Mouse (Mus musculus) neural tube, embryonic 11.5 days (tissue): Measurements from ENCODE around the gene Ankrd22. TPM values are rescaled to one million over a fixed set of nuclear protein-coding genes. Genes with fewer than 3 reads are reported as not detected.

Experiments
- ATAC-seq: fragments of 200-750 bp; cut with Nextera tagmentation; 2 replicates; pipeline ENCODE4 v1.8.0; 2017; ENCODE audit warnings: moderate number of reproducible peaks, mild to moderate bottlenecking, moderate TSS enrichment, moderate library complexity; ENCODE audit not compliant: insufficient read depth, low FRiP score, low TSS enrichment
- DNase-seq: peaks from one replicate; pipeline ENCODE4 v3.0.0-alpha.2; 2015; ENCODE audit warnings: low spot score
- H3K27ac ChIP-seq: fragments of 300-500 bp; sonication (generic); 2 replicates; pipeline ENCODE4 v1.5.1; 2014; ENCODE audit warnings: low read depth, mild to moderate bottlenecking, low read length
- H3K27me3 ChIP-seq: fragments of 300-500 bp; sonication (generic); 2 replicates; pipeline ENCODE4 v1.6.1; 2014; ENCODE audit warnings: mild to moderate bottlenecking, low read length, mixed read lengths; ENCODE audit not compliant: control insufficient read depth, insufficient read depth
- H3K36me3 ChIP-seq: fragments of 300-500 bp; sonication (generic); 2 replicates; pipeline ENCODE4 v1.6.1; 2014; ENCODE audit warnings: mild to moderate bottlenecking, low read length, moderate library complexity, mixed read lengths; ENCODE audit not compliant: control insufficient read depth, insufficient read depth
- H3K4me1 ChIP-seq: fragments of 300-500 bp; sonication (generic); 2 replicates; pipeline ENCODE4 v1.6.1; 2014; ENCODE audit warnings: low read length, mixed read lengths; ENCODE audit not compliant: control insufficient read depth, insufficient read depth
- H3K4me2 ChIP-seq: fragments of 300-500 bp; sonication (generic); 2 replicates; pipeline ENCODE4 v1.6.1; 2014; ENCODE audit warnings: low read depth, mild to moderate bottlenecking, moderate library complexity
- H3K4me3 ChIP-seq: fragments of 300-500 bp; sonication (generic); 2 replicates; pipeline ENCODE4 v1.5.1; 2014; ENCODE audit warnings: low read depth, low read length
- H3K9ac ChIP-seq: fragments of 300-500 bp; sonication (generic); 2 replicates; pipeline ENCODE4 v1.6.1; 2014; ENCODE audit warnings: mild to moderate bottlenecking, low read length
- H3K9me3 ChIP-seq: fragments of 300-500 bp; sonication (generic); 2 replicates; pipeline ENCODE4 v1.6.1; 2016; ENCODE audit warnings: low read length; ENCODE audit not compliant: control insufficient read depth
- WGBS: fragments of 180-500 bp; shearing (Covaris S2); extraction: QIAGEN DNeasy Blood & Tissue Kit; methylation state at CpG from one replicate; pipeline ENCODE4 v1.1.7; 2014; 5-methylcytosine and 5-hydroxymethylcytosine counted together
- polyA plus RNA-seq: library from polyadenylated mRNA; unstranded; fragments of >200 nt; fragmentation: Nextera tagmentation; extraction: Ambion mirVana; gene quantifications from 2 replicates; pipeline ENCODE4 v1.2.1, GENCODE M21; 2014

The Ankrd22 gene
- polyA plus RNA-seq, 1 experiment from 2014 or later = 0.13 TPM

DNA sequence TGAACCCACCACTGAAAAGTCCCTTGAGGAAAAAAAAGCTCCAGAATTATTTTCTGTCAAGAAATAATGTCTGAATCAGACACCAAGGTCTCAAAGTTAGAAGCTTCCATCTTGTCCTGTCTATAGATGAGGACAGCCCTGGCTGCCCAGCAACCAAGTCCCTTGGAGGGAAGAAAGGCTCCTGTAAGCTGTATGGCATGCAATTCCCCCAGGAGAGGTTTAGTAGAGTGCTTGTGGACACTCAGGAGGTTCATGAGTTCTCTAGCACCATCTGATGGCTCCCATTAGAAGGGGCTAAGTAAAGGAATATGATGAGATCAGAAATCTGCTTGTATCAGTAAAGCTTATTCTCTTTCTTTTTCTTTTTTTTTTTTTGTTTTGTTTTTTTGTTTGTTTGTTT is 3.3 kb upstream of the Ankrd22 start:
- H3K9ac ChIP-seq = no peak overlapping the region
- H3K27me3 ChIP-seq = no peaks in the 10 kb centered on the region
- no peak overlapping the region for H3K4me3 ChIP-seq
- no peak for ATAC-seq
- H3K4me1 ChIP-seq = no peaks in the 10 kb centered on the region
- H3K36me3 ChIP-seq = no peaks in the 10 kb centered on the region
- H3K4me2 ChIP-seq = no peak overlapping the region
- H3K9me3 ChIP-seq = no peaks in the 10 kb centered on the region
- DNase-seq = no peak
- no peak overlapping the region for H3K27ac ChIP-seq

DNA sequence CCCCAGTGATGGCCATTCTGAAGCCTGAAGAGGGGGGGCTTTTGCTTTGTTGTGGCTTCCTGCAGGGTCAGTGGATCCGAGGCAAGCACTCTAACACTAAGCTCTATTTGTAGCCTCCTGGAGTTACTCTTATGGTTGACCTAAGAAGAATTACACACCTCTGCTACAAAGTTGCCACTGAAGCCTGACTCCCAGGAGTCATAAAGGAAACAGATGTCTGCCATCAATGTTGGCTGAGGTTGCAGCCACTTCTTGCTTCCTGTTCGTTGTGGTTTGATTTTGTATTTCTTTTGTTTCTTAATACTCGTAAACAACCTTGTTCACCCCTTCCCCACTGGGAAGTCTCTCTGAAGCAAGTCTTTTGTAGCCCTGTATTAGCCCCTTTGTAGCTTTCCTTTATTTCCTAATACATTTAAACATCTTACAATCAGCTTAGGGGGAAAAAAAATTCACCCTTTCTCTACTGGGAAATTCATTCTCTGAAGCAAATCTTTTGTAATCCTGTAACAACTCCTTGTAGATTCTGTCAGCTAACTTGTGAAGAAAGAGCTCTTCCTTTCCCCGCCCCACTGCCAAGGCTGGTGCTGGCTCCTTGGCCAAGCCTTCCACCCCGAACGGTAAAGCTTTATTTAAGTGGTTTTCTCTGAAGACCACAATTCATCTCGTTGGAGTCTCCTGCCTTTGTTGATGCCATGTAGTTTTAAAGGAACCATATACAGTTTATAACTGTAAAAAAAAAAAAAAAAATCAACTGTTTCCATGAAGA is 2.2 kb upstream of the Ankrd22 start:
- no peak overlapping the region for H3K4me3 ChIP-seq
- 42% methylated on average over 7 of the region's 7 CpGs for WGBS
- H3K9me3 ChIP-seq = no peaks in the 10 kb centered on the region
- H3K9ac ChIP-seq = no peak overlapping the region
- H3K27me3 ChIP-seq = no peaks in the 10 kb centered on the region
- H3K27ac ChIP-seq = no peak overlapping the region
- H3K4me2 ChIP-seq = no peak overlapping the region
- H3K36me3 ChIP-seq = no peaks in the 10 kb centered on the region
- H3K4me1 ChIP-seq = no peaks in the 10 kb centered on the region
- DNase-seq (no peak), ATAC-seq (no peak)

DNA sequence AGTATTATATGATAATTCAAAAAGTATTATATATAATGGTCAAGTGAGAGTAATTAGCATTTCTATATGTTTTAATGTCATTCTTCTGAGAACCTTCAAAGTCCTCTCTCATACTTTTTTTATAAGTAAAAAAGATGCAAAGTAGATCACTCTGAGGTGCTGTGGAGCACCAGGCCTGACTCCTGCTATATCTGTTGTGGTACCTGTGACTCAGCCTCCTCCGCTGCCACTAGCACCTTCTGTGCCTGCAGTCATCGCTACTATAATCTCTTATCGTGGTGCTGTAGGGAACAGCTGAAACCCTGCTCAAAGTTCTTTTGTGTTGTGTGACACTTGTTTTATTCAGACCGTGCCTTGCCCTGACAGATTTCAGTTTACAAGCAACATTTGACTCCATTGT is 533 bp upstream of the Ankrd22 start:
- no peak overlapping the region for H3K27ac ChIP-seq
- H3K4me2 ChIP-seq = no peak overlapping the region
- no peak for ATAC-seq
- no peaks in the 10 kb centered on the region for H3K4me1 ChIP-seq
- H3K36me3 ChIP-seq = no peaks in the 10 kb centered on the region
- H3K9ac ChIP-seq = no peak overlapping the region
- H3K9me3 ChIP-seq = no peaks in the 10 kb centered on the region
- DNase-seq = no peak
- H3K27me3 ChIP-seq = no peaks in the 10 kb centered on the region
- WGBS = 80% methylated on average over 4 of the region's 4 CpGs
- no peak overlapping the region for H3K4me3 ChIP-seq

DNA sequence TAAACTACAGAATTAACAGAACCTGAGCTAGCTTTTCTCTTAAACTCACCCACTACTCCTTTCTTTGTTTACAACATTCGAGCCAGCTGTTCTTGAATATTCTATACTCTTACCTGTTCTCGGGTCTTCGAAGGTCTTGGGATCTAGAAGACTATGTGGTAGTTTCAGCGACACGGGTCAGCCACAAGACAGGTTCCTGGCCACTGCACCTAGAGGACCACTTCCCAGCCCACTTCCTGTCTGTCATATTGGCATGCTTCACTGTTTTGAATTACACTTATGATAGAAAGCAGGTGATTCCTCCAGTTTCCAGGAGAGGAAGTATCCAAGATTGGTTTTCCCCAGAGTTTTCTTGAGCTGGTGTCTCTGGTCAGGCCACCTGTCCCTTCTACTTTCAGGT is 3.2 kb downstream of the Ankrd22 start:
- no peaks in the 10 kb centered on the region for H3K4me1 ChIP-seq
- no peaks in the 10 kb centered on the region for H3K27me3 ChIP-seq
- no peak overlapping the region for H3K4me2 ChIP-seq
- no peak overlapping the region for H3K9ac ChIP-seq
- DNase-seq (no peak), ATAC-seq (no peak)
- no peaks in the 10 kb centered on the region for H3K9me3 ChIP-seq
- H3K36me3 ChIP-seq = no peaks in the 10 kb centered on the region
- WGBS = 88% methylated on average over 5 of the region's 5 CpGs
- no peak overlapping the region for H3K27ac ChIP-seq
- no peak overlapping the region for H3K4me3 ChIP-seq

DNA sequence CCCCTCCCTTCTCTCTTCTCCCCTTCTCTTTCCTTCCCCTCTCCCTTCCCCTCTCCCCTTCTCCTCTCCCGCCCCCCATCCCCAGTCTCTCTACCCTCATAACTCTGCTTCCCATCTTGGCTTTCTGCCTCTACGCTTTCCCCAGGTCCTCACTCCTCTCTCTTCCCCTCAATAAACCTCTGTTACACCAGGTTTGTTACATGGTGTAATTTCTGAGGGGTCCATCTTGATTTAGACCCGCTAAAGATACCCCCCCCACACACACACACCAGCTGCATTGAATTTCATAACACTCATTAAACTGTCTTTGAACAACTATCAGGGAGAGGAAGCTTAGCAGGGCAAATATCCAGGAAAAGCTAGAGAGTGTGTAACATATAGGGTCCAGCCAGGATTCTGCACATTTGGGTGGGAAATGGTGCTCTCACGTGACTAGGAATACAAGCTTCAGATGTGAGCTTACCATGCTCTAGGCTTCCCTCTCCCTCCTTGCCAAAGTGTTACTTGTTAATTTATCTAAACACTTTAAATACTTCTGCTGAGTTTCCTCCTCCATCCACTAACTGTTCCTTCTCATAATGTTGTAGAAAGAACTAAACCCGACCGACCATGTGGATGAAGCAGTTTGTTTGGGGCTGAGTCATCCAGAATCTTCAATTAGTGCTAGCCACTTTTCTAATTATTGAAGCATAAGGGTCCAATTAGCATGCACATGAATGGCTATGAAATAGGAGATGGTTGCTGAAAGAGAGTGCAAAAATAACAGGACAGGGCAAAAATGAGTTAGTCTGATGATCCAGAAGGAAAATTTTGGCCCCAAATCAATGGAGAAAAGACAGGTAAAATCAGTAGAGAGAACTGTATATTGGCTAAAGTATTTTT is 12.3 kb downstream of the Ankrd22 start:
- Histone ChIP-seq H3K4me1 (no peaks in the 10 kb centered on the region), H3K27me3 (no peaks in the 10 kb centered on the region), H3K27ac (no peak overlapping the region), H3K4me2 (no peak overlapping the region), H3K4me3 (no peak overlapping the region), H3K9ac (no peak overlapping the region), H3K9me3 (no peaks in the 10 kb centered on the region), H3K36me3 (no peaks in the 10 kb centered on the region)
- ATAC-seq (no peak), DNase-seq (no peak)
- WGBS = 86% methylated on average over 6 of the region's 6 CpGs

DNA sequence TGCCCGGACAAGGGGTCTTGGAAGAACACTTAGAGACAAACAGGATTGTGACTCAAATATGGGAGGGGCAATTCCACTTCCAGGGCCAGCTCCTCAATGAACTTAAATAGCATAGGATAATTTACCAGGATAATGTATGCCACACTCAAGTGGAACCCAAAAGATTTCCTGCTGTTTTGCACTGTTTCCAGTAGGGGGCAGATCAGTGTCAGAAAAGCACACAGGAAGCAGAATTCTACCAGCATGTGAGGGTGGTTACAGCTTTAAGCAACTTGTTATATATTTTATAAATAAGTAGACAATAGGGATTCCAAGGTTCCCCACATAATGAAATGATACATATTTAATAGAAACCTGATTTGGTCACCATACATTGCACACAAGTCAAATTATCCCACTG is 13.9 kb downstream of the Ankrd22 start:
- Histone ChIP-seq H3K9me3 (no peaks in the 10 kb centered on the region), H3K9ac (no peak overlapping the region), H3K27ac (no peak overlapping the region), H3K4me1 (no peaks in the 10 kb centered on the region), H3K4me2 (no peak overlapping the region), H3K27me3 (no peaks in the 10 kb centered on the region), H3K36me3 (no peaks in the 10 kb centered on the region), H3K4me3 (no peak overlapping the region)
- DNase-seq (no peak), ATAC-seq (no peak)
- WGBS = 78% methylated on average over 1 of the region's 1 CpGs

DNA sequence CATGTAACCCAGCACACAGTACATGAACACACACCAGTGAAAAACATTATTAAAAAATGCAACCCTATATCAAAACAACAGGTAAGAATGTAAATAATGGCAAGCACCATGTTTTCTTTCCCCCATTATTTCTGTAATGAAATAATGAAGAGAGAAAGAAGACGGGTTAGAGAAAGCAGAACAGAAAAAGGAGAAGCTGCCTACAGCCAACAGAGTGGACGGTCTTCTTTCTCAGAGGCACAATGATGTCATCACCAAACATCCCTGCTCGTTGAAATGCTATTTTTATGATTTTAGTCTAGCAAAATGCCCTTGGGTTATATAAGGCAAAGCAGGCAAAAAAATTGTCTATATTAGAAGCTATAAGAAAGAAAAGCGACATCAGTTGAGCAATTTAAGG is 17.4 kb downstream of the Ankrd22 start:
- no peaks in the 10 kb centered on the region for H3K4me1 ChIP-seq
- no peak overlapping the region for H3K4me2 ChIP-seq
- no peak overlapping the region for H3K27ac ChIP-seq
- WGBS = 86% methylated on average over 4 of the region's 4 CpGs
- H3K36me3 ChIP-seq = no peaks in the 10 kb centered on the region
- H3K9me3 ChIP-seq = no peaks in the 10 kb centered on the region
- H3K4me3 ChIP-seq = no peak overlapping the region
- ATAC-seq (no peak), DNase-seq (no peak)
- no peaks in the 10 kb centered on the region for H3K27me3 ChIP-seq
- H3K9ac ChIP-seq = no peak overlapping the region

DNA sequence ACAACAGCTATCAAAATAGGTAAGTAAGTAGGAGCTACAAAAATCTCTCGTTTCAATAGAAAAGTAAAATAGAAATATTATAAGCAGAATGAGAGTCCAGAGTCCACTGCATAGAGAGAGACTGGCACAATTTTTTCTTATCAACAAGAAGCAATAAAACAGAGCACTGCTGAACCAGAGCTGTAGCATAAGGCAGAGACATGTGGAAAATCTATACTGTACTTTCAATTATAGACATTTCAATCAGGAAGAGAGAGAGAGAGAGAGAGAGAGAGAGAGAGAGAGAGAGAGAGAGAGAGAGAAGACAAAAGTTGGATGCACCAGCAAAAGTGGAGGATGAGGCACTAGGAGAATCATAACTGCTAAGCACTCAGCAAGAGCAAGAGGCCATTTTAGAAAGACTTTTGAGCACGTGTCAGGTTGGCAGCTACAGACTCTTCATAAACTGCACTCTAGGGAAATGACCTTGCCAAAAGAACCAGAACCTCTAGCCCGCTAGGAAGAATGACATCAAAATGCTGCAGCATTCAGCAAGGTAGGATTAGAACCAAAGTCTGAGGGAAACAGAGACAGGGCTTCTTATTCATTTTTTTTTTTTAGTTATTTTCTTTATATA is 26.3 kb downstream of the Ankrd22 start:
- no peak overlapping the region for H3K27ac ChIP-seq
- no peak for DNase-seq
- no peaks in the 10 kb centered on the region for H3K9me3 ChIP-seq
- no peak overlapping the region for H3K9ac ChIP-seq
- H3K4me3 ChIP-seq = no peak overlapping the region
- H3K4me1 ChIP-seq = no peaks in the 10 kb centered on the region
- ATAC-seq = no peak
- 82% methylated on average over 3 of the region's 3 CpGs for WGBS
- no peaks in the 10 kb centered on the region for H3K27me3 ChIP-seq
- H3K36me3 ChIP-seq = no peaks in the 10 kb centered on the region
- H3K4me2 ChIP-seq = no peak overlapping the region
